Mouse (Mus musculus) kidney, adult 2 months (tissue): Measurements from ENCODE around the gene Bach2. TPM values are rescaled to one million over a fixed set of nuclear protein-coding genes. Genes with fewer than 3 reads are reported as not detected.

Experiments used
- DNase-seq: peaks from one replicate; pipeline ENCODE4 v3.0.0; 2021
- H3K27ac ChIP-seq: fragments of 200-500 bp; 2 replicates; pipeline ENCODE4 v1.5.1; 2012; ENCODE audit warnings: low read depth, low read length, control low read depth, inconsistent platforms; ENCODE audit not compliant: insufficient read depth
- H3K27me3 ChIP-seq: fragments of 200-500 bp; replicated peaks from 2 replicates; pipeline ENCODE4 v1.6.1; 2012; ENCODE audit warnings: mild to moderate bottlenecking, moderate library complexity, low read length, inconsistent platforms; ENCODE audit not compliant: control insufficient read depth, insufficient read depth
- H3K36me3 ChIP-seq: fragments of 200-500 bp; 2 replicates; pipeline ENCODE4 v1.6.1; 2012; ENCODE audit warnings: mild to moderate bottlenecking, moderate library complexity, low read length, inconsistent platforms; ENCODE audit not compliant: control insufficient read depth, insufficient read depth
- H3K4me1 ChIP-seq: fragments of 200-500 bp; 2 replicates; pipeline ENCODE4 v1.6.1; 2011; ENCODE audit warnings: low read length; ENCODE audit not compliant: control insufficient read depth, insufficient read depth
- H3K4me3 ChIP-seq: fragments of 200-500 bp; 2 replicates; pipeline ENCODE4 v1.5.1; 2011; ENCODE audit warnings: mild to moderate bottlenecking, low read depth, low read length, control low read depth; ENCODE audit not compliant: insufficient read depth
- CTCF ChIP-seq: fragments of 200-500 bp; conservative IDR thresholded peaks from 2 replicates; pipeline ENCODE4 v1.5.1; 2011; ENCODE audit warnings: low read depth, mild to moderate bottlenecking, control low read depth, low read length, moderate library complexity, mixed read lengths; ENCODE audit not compliant: insufficient read depth, insufficient read length
- POLR2A ChIP-seq: fragments of 200-500 bp; IDR thresholded peaks from one replicate; pipeline ENCODE4 v1.6.1; 2011; ENCODE audit warnings: low read depth, low read length, control low read depth
- WGBS: fragments of 180-500 bp; shearing (Covaris S2); methylation state at CpG from one replicate; pipeline ENCODE4 v1.1.7; 2018; 5-methylcytosine and 5-hydroxymethylcytosine counted together
- polyA plus RNA-seq: library from polyadenylated mRNA; depleted of rRNA; stranded (reverse); fragments of >200 nt; gene quantifications from 2 replicates; pipeline ENCODE4 v1.2.3, GENCODE M21; 2012

The Bach2 gene
- polyA plus RNA-seq, 1 experiment = 2.5 TPM

DNA sequence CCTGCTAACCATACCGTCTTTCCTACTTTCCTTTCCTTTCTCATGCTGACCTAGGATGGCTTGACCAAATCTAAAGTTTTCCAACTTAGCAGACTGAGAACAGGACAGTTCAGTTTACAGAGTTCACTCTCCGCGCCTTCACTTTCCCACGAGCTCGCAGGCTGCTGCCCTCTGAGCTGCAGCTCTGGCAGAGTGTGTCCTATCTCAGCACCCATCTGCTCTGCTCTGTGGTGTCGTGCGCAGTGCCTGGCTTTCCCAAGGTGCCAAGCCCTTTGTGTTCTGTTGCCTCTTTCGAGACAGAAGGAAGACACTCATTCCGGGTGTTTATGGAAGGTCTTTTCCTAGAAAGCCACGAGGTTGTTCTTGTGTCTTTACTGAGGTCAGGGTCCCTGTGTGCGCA lies 300.4 kb downstream of the Bach2 start:
- DNase-seq = peak; percentile 14
- 56% methylated on average over 11 of the region's 11 CpGs for WGBS
- no peak overlapping the region for H3K4me3 ChIP-seq
- no peaks in the 10 kb centered on the region for H3K36me3 ChIP-seq
- H3K4me1 ChIP-seq = peaks cover 7% of the 10 kb centered on the region; the same call in 1 of the 2 replicates
- TF ChIP-seq CTCF = no peak
- no peak for TF ChIP-seq POLR2A
- no peaks in the 10 kb centered on the region for H3K27me3 ChIP-seq
- no peak overlapping the region for H3K27ac ChIP-seq

DNA sequence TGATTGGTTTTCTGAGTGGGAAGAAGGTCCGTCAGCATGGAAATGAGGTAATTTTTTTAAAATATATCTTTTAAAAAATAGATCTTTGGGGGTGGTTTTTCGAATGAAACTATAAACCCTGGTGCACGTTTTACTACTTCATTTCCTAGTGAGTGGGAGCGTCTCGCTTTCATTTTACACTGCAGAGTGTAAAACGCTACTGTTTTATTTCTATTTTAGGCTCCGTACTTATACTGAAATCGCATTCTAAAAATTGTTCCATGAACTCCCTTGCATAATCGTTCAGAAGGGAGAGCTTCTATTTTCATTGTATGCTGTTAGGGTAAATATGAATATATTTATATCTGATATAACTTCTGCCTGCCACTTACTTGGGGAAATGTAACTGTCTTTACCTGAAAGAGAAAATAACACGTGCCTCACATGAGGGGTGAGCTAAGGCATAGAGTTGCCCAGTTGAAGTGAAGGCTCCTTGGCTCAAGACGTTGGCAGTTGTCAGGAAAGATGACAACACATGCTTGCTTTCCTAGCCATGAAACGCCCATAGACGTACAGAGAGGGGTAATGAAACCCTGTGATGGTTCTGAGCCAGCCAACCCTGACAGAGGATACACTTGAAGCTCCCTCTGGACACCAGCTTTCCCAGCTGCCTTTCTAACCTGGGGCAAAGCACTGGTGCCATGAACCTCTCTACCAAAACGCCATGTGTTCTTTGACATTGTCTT lies 306.4 kb downstream of the Bach2 start:
- no peaks in the 10 kb centered on the region for H3K27me3 ChIP-seq
- 88% methylated on average over 14 of the region's 14 CpGs for WGBS
- H3K4me3 ChIP-seq = no peak overlapping the region
- TF ChIP-seq CTCF = no peak
- TF ChIP-seq POLR2A = no peak
- DNase-seq = no peak
- no peaks in the 10 kb centered on the region for H3K36me3 ChIP-seq
- no peak overlapping the region for H3K27ac ChIP-seq
- no peaks in the 10 kb centered on the region for H3K4me1 ChIP-seq

DNA sequence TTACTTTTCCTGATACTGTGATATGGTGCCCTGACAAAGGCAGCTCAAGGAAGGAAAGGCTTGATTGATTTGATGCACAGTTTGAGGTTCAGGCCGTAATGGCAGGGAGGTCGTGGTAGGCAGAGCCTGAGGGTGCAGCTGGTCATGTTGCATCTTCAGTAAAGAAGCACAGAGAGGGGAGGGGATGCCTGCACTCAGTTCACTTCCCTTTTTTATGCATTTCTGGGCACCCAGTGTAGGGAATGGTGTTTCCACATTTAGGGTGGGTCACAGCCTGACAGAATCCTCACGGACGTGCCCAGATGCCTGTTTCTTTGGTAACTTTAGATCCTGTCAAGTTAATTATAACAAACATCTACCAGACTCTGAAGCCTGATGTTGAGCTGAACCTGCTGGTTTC lies 306.9 kb downstream of the Bach2 start:
- Histone ChIP-seq H3K4me3 (no peak overlapping the region), H3K36me3 (no peaks in the 10 kb centered on the region), H3K27ac (no peak overlapping the region), H3K4me1 (no peaks in the 10 kb centered on the region), H3K27me3 (no peaks in the 10 kb centered on the region)
- WGBS = 57% methylated on average over 4 of the region's 4 CpGs
- no peak for DNase-seq
- TF ChIP-seq CTCF (no peak), POLR2A (no peak)

DNA sequence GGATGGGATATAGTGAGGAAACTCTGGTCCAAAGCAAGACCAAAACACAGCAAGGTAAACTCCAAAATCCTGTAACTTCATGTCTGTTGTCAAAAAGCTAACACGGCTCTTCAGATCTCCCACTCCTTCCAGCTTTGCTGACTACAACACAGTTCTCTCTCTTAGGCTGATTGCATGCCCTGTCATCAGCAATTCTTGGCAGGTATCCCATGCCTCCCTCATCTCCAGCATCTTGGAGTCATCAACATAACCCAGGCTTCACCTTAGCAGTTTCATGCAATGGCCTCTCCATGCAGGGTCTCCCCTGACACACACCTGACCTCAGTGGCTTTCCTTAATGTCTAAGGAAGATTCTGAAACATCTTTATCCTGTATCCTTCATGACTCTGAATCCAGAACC lies 310.5 kb downstream of the Bach2 start:
- Histone ChIP-seq H3K27me3 (no peaks in the 10 kb centered on the region), H3K36me3 (no peaks in the 10 kb centered on the region), H3K27ac (no peak overlapping the region), H3K4me1 (no peaks in the 10 kb centered on the region), H3K4me3 (no peak overlapping the region)
- DNase-seq = no peak
- TF ChIP-seq POLR2A = no peak
- WGBS = 67% methylated on average over 1 of the region's 1 CpGs

DNA sequence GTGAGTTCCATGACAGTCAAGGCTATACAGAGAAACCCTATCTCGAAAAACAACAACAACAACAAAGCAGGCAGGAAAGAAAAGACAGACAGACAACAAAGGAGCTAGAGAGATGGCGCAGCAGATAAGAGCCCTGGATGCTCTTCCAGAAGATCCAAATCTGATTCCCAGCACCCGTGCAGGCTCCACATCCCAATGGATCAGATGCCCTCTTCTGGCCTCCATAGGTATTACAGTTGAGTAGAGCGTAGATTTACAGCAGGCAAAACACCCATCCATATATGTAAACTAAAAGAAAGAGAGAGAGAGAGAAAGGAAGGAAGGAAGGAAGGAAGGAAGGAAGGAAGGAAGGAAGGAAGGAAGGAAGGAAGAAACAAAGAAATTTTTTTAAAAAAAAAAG lies 312.7 kb downstream of the Bach2 start:
- DNase-seq = peak; percentile 66
- H3K4me1 ChIP-seq = no peaks in the 10 kb centered on the region
- H3K4me3 ChIP-seq = no peak overlapping the region
- H3K27me3 ChIP-seq = no peaks in the 10 kb centered on the region
- no peak overlapping the region for H3K27ac ChIP-seq
- 71% methylated on average over 4 of the region's 4 CpGs for WGBS
- H3K36me3 ChIP-seq = no peaks in the 10 kb centered on the region
- TF ChIP-seq CTCF (peak; percentile 69), POLR2A (no peak)

DNA sequence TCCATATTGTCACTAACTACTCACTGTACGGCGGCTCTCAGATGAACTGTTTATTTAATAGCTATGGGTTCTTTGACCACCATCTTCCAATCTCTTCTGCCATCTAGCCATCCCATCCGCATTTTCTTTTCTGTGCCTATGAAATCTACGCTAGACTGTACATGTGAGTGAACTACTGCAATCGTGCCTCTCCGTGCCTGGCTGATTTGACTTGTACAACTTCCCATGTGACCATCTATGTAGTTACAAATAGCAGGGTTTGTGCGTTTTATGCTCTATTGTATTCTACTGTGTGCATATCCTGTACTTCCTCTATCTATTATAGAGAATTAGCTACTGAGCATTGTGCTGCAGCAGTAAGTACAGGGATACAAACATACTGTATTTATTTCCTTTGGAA lies 316.9 kb downstream of the Bach2 start:
- no peaks in the 10 kb centered on the region for H3K36me3 ChIP-seq
- DNase-seq = no peak
- TF ChIP-seq CTCF = no peak
- TF ChIP-seq POLR2A = no peak
- no peak overlapping the region for H3K27ac ChIP-seq
- no peak overlapping the region for H3K4me3 ChIP-seq
- H3K4me1 ChIP-seq = no peaks in the 10 kb centered on the region
- 80% methylated on average over 7 of the region's 7 CpGs for WGBS
- no peaks in the 10 kb centered on the region for H3K27me3 ChIP-seq

DNA sequence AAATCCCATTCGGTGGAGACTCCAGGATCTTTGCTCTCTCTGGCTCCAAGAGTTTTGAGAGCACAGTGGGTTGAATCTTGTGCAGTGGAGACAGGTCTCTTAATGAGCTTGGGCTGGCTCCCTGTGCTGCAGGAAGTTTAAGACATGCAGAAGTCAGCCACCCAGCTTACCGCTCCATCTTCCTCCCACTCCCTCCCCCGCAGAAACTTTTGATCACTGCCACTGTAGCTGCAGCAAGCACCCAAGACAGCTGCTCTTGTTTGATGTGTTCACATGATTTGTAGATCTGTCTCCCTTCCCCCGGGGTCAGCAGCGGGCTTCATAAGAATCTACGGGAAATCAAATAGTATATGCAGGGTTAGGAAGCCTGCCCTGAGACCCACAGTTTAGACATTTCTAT lies 321.6 kb downstream of the Bach2 start:
- Histone ChIP-seq H3K4me1 (no peaks in the 10 kb centered on the region), H3K27ac (no peak overlapping the region), H3K36me3 (no peaks in the 10 kb centered on the region), H3K4me3 (no peak overlapping the region), H3K27me3 (no peaks in the 10 kb centered on the region)
- TF ChIP-seq POLR2A (no peak), CTCF (no peak)
- DNase-seq = no peak
- 24% methylated on average over 6 of the region's 6 CpGs for WGBS
